Mouse (Mus musculus) limb, embryonic 15.5 days (tissue): ENCODE results near the gene Ndufb8. TPM values are rescaled to one million over a fixed set of nuclear protein-coding genes. Genes with fewer than 3 reads are reported as not detected.

Experiments used
- ATAC-seq: fragments of 200-750 bp; cut with Nextera tagmentation; 2 replicates; pipeline ENCODE4 v1.8.0; 2017; ENCODE audit warnings: low read depth, moderate TSS enrichment; ENCODE audit not compliant: insufficient number of reproducible peaks, low FRiP score, low TSS enrichment
- H3K27ac ChIP-seq: fragments of 300-500 bp; sonication (generic); 2 replicates; pipeline ENCODE4 v1.5.1; 2015; ENCODE audit warnings: moderate library complexity, mild to moderate bottlenecking, inconsistent platforms
- H3K27me3 ChIP-seq: fragments of 300-500 bp; sonication (generic); 2 replicates; pipeline ENCODE4 v1.6.1; 2015; ENCODE audit warnings: inconsistent platforms
- H3K36me3 ChIP-seq: fragments of 300-500 bp; sonication (generic); 2 replicates; pipeline ENCODE4 v1.6.1; 2015; ENCODE audit warnings: inconsistent platforms
- H3K4me1 ChIP-seq: fragments of 300-500 bp; sonication (generic); 2 replicates; pipeline ENCODE4 v1.6.1; 2015; ENCODE audit warnings: inconsistent platforms
- H3K4me2 ChIP-seq: fragments of 300-500 bp; sonication (generic); 2 replicates; pipeline ENCODE4 v1.6.1; 2015; ENCODE audit warnings: mild to moderate bottlenecking, inconsistent platforms
- H3K4me3 ChIP-seq: fragments of 300-500 bp; sonication (generic); 2 replicates; pipeline ENCODE4 v1.5.1; 2015; ENCODE audit warnings: mild to moderate bottlenecking, inconsistent platforms
- H3K9ac ChIP-seq: fragments of 300-500 bp; sonication (generic); 2 replicates; pipeline ENCODE4 v1.6.1; 2015; ENCODE audit warnings: inconsistent platforms
- H3K9me3 ChIP-seq: fragments of 300-500 bp; sonication (generic); 2 replicates; pipeline ENCODE4 v1.6.1; 2016; ENCODE audit warnings: inconsistent platforms
- WGBS: fragments of 180-500 bp; shearing (Covaris S2); methylation state at CpG from one replicate; pipeline ENCODE4 v1.1.7; 2015; 5-methylcytosine and 5-hydroxymethylcytosine counted together
- polyA plus RNA-seq: library from polyadenylated mRNA; unstranded; fragments of >200 nt; fragmentation: Nextera tagmentation; extraction: Ambion mirVana; gene quantifications from 2 replicates; pipeline ENCODE4 v1.2.1, GENCODE M21; 2015

Ndufb8 gene
- polyA plus RNA-seq, 1 experiment from 2014 or later, result 426 TPM

DNA sequence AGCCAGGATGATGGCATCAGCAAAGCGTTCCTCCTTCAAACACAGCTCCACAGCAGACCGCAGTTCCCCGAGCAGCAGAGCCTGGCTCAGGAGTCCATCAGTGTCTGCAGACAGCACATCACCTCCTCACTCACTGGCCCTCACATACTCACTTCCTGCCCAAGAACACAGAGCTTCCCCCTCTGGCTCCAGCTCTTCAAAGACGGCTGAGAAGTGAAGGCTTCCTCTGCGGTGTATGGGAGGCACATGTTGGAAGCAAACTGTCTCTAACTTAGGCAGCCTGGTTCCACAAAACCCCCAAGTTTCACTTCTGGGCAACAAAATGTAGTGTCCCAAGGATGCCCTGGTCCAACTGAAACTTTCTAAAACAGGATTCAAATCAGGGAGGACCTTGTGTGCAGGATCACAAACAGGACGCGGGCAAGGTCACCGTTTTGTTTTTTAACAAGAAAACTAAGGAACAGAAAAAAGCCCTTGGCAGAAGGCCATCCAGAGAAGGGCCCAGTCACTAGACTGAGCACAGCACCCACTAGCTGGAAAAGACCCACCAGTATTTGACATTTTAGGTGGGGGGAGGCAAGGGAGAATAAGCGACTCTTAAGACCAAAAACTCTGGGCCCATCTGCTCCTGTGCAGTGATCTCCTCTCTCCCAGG is 29.6 kb downstream of the Ndufb8 start:
- no peaks in the 10 kb centered on the region for H3K27me3 ChIP-seq
- H3K9ac ChIP-seq, result no peak overlapping the region
- 72% methylated on average over 9 of the region's 9 CpGs for WGBS
- H3K9me3 ChIP-seq, result no peaks in the 10 kb centered on the region
- H3K4me1 ChIP-seq, result no peaks in the 10 kb centered on the region
- no peak overlapping the region for H3K4me2 ChIP-seq
- H3K36me3 ChIP-seq, result no peaks in the 10 kb centered on the region
- ATAC-seq, result no peak
- H3K27ac ChIP-seq, result no peak overlapping the region
- no peak overlapping the region for H3K4me3 ChIP-seq

GRCm38 (mm10) chr19:44519152-44519551 is 36.1 kb downstream of the Ndufb8 start:
- no peak for ATAC-seq
- H3K36me3 ChIP-seq, result no peaks in the 10 kb centered on the region
- H3K9me3 ChIP-seq, result no peaks in the 10 kb centered on the region
- WGBS, result 29% methylated on average over 7 of the region's 7 CpGs
- H3K27me3 ChIP-seq, result peaks cover 34% of the 10 kb centered on the region
- H3K4me3 ChIP-seq, result no peak overlapping the region
- H3K4me1 ChIP-seq, result peaks cover 13% of the 10 kb centered on the region
- no peak overlapping the region for H3K9ac ChIP-seq
- H3K27ac ChIP-seq, result no peak overlapping the region
- H3K4me2 ChIP-seq, result no peak overlapping the region

- Histone ChIP-seq H3K4me3 (no peak overlapping the region), H3K27me3 (peaks cover 44% of the 10 kb centered on the region), H3K9ac (no peak overlapping the region), H3K36me3 (no peaks in the 10 kb centered on the region), H3K9me3 (no peaks in the 10 kb centered on the region), H3K27ac (no peak overlapping the region), H3K4me1 (peaks cover 13% of the 10 kb centered on the region), H3K4me2 (no peak overlapping the region)
- WGBS, result 53% methylated on average over 12 of the region's 12 CpGs
- no peak for ATAC-seq
Observed at GRCm38 (mm10) chr19:44517996-44518768, 37.1 kb downstream of the Ndufb8 start.

GRCm38 (mm10) chr19:44515769-44516168 is 39.5 kb downstream of the Ndufb8 start:
- Histone ChIP-seq H3K9ac (no peak overlapping the region), H3K9me3 (no peaks in the 10 kb centered on the region), H3K4me3 (no peak overlapping the region), H3K36me3 (no peaks in the 10 kb centered on the region), H3K4me2 (no peak overlapping the region), H3K27ac (no peak overlapping the region), H3K27me3 (peaks cover 68% of the 10 kb centered on the region), H3K4me1 (peaks cover 26% of the 10 kb centered on the region)
- WGBS, result 54% methylated on average over 6 of the region's 6 CpGs
- ATAC-seq, result no peak

DNA sequence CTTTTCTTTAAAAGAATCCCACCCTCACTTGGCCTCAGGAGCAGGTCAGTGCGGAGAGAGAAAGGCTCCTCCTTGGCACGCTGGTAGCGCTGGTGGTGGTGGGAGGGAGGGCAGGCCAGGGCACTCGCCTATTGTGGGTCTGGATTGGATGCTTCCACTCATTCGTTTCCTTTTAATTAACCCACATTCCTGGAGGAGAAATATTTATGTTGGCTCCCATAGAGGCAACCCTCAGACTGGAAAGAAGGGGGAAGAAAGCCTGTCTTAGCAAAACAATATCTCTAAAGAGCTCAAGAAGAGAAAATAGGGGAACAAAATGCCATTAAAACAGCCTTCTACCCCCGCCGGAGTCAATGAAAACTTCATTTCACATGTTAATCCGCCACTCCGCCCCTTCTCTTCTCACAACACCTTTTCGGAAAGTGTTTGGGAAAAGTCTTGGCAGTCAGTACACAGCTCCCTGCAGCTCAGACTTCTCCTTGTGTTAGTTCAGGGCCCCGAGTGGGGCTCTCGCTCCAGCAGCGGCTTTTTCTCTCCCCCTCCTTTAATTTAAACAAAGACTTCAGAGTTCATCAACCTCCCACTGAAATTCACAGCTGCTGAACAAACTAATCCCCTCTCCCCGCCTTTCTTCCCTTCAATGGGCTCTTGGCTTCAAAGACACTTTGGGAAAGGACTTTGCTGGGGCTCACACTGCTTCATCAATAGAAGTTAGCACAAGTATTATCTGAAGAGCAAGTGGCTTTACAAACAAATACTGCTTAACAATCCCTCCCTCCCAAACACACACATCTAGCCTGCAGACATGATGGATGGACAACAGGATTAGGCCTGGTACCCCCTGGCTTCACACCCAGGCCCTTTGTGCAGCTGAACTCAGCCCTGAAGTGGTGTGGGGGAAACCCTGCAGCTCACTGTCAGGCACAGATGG is 40.5 kb downstream of the Ndufb8 start:
- H3K9me3 ChIP-seq, result no peaks in the 10 kb centered on the region
- H3K4me2 ChIP-seq, result no peak overlapping the region
- no peaks in the 10 kb centered on the region for H3K36me3 ChIP-seq
- H3K4me1 ChIP-seq, result peaks cover 32% of the 10 kb centered on the region
- WGBS, result 26% methylated on average over 14 of the region's 14 CpGs
- H3K4me3 ChIP-seq, result no peak overlapping the region
- H3K27ac ChIP-seq, result no peak overlapping the region
- H3K9ac ChIP-seq, result no peak overlapping the region
- ATAC-seq, result no peak
- H3K27me3 ChIP-seq, result peaks cover 78% of the 10 kb centered on the region

- no peak overlapping the region for H3K4me2 ChIP-seq
- peaks cover 84% of the 10 kb centered on the region for H3K27me3 ChIP-seq
- WGBS, result 26% methylated on average over 7 of the region's 7 CpGs
- H3K27ac ChIP-seq, result no peak overlapping the region
- H3K4me3 ChIP-seq, result no peak overlapping the region
- H3K36me3 ChIP-seq, result no peaks in the 10 kb centered on the region
- H3K4me1 ChIP-seq, result peaks cover 28% of the 10 kb centered on the region
- H3K9ac ChIP-seq, result no peak overlapping the region
- H3K9me3 ChIP-seq, result no peaks in the 10 kb centered on the region
- no peak for ATAC-seq
Observed at GRCm38 (mm10) chr19:44513921-44514482, 41.2 kb downstream of the Ndufb8 start.

DNA sequence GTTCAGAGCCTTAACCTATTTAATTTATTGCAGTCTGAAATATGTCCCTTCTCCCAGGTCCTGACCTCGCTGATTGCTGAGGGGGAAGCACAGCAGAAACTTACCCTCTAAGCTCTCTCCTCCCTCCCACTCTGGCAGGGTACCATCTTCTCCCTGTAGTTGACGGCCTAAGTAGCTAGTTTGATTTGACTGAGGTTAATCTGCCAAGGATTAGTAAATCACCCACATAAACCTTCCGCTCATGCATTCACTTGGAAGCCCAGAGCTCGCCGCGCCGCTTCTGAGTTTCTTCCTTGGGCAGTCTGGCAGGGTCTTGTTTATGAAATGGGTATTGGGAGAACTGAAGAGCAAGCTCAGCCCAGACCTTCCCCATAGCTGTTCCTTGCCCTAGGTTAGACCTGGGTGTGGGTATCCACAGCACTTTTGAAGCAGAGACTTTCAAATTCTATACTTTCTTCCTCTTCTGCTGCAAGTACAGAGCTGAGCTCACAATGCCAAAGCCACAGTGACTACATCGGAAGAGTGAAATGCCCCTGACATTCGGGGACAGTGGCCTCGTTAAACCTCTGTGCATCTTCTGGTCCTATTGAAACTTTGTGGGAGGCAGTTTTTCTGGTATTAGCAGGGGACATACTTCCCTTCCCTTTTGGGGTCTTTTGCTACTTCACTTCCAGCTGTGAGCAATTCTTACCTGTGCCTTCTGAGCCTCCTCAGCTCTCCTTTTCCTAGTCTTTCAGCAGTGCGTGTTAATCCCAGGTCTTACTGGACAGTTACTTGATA is 42.0 kb downstream of the Ndufb8 start:
- no peaks in the 10 kb centered on the region for H3K9me3 ChIP-seq
- no peak overlapping the region for H3K4me2 ChIP-seq
- no peaks in the 10 kb centered on the region for H3K36me3 ChIP-seq
- H3K4me1 ChIP-seq, result peaks cover 27% of the 10 kb centered on the region
- no peak overlapping the region for H3K4me3 ChIP-seq
- 19% methylated on average over 11 of the region's 11 CpGs for WGBS
- H3K9ac ChIP-seq, result no peak overlapping the region
- H3K27ac ChIP-seq, result no peak overlapping the region
- peaks cover 87% of the 10 kb centered on the region for H3K27me3 ChIP-seq
- ATAC-seq, result no peak

DNA sequence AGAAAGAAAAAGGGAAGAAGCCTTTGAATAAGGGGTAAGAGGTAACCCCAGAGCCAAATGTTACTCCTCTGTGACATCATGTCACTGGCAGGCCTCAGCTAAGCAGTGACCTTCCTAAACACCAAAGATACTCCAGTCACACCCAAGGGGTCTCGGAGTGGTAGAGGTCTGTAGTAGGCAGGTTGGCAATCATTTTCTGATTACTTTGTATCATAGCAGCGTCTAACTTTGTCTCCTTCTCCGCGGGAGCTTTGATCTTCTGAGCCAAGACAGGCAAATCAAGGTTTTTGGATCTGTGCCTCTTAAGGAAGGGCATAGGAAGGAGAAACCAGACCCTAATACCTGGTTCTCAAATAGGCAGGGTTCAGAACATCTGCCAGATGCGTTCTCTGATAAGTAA is 42.6 kb downstream of the Ndufb8 start:
- WGBS, result 30% methylated on average over 5 of the region's 5 CpGs

GRCm38 (mm10) chr19:44511451-44512231 is 43.6 kb downstream of the Ndufb8 start:
- WGBS, result under 1% methylated on average over 66 of the region's 66 CpGs
- Histone ChIP-seq H3K27ac (no peak overlapping the region), H3K36me3 (no peaks in the 10 kb centered on the region), H3K9ac (no peak overlapping the region), H3K4me2 (peak overlapping the region; percentile 89), H3K9me3 (no peaks in the 10 kb centered on the region), H3K4me3 (peak overlapping the region; percentile 44), H3K27me3 (peaks cover 88% of the 10 kb centered on the region), H3K4me1 (peaks cover 27% of the 10 kb centered on the region)
- ATAC-seq, result no peak

More for the DNA sequence above, 42.6 kb downstream of the Ndufb8 start:
- no peak for ATAC-seq
- Histone ChIP-seq H3K9ac (no peak overlapping the region), H3K27me3 (peaks cover 89% of the 10 kb centered on the region), H3K27ac (no peak overlapping the region), H3K4me2 (no peak overlapping the region), H3K9me3 (no peaks in the 10 kb centered on the region), H3K4me1 (peaks cover 27% of the 10 kb centered on the region), H3K4me3 (no peak overlapping the region), H3K36me3 (no peaks in the 10 kb centered on the region)

- Histone ChIP-seq H3K4me3 (peak overlapping the region; percentile 5; the same call in 1 of the 2 replicates), H3K36me3 (no peaks in the 10 kb centered on the region), H3K27me3 (peaks cover 81% of the 10 kb centered on the region), H3K9ac (no peak overlapping the region), H3K4me2 (peak overlapping the region; percentile 89; the same call in 1 of the 2 replicates), H3K27ac (no peak overlapping the region), H3K9me3 (no peaks in the 10 kb centered on the region), H3K4me1 (peaks cover 27% of the 10 kb centered on the region)
- ATAC-seq, result no peak
- 4% methylated on average over 12 of the region's 12 CpGs for WGBS
Observed at GRCm38 (mm10) chr19:44510534-44511175, 44.6 kb downstream of the Ndufb8 start.
